Mouse (Mus musculus) hindbrain, embryonic 16.5 days (tissue): ENCODE measurements around the gene Eif5a. TPM values are rescaled to one million over a fixed set of nuclear protein-coding genes. Genes with fewer than 3 reads are reported as not detected.

ENCODE experiments used
- ATAC-seq: fragments of 200-750 bp; cut with Nextera tagmentation; 2 replicates; pipeline ENCODE4 v1.8.0; 2017; ENCODE audit warnings: moderate TSS enrichment, moderate library complexity
- H3K27ac ChIP-seq: fragments of 300-500 bp; sonication (generic); 2 replicates; pipeline ENCODE4 v1.5.1; 2014; ENCODE audit warnings: low read depth, mild to moderate bottlenecking, control low read depth, low read length, moderate library complexity
- H3K27me3 ChIP-seq: fragments of 300-500 bp; sonication (generic); replicated peaks from 2 replicates; pipeline ENCODE4 v1.6.1; 2014; ENCODE audit warnings: low read length; ENCODE audit not compliant: control insufficient read depth, insufficient read depth
- H3K36me3 ChIP-seq: fragments of 300-500 bp; sonication (generic); 2 replicates; pipeline ENCODE4 v1.6.1; 2014; ENCODE audit warnings: mild to moderate bottlenecking, low read length, moderate library complexity, mixed read lengths; ENCODE audit not compliant: control insufficient read depth, insufficient read depth
- H3K4me1 ChIP-seq: fragments of 300-500 bp; sonication (generic); 2 replicates; pipeline ENCODE4 v1.6.1; 2014; ENCODE audit warnings: low read depth, low read length; ENCODE audit not compliant: control insufficient read depth, insufficient read depth
- H3K4me2 ChIP-seq: fragments of 300-500 bp; sonication (generic); 2 replicates; pipeline ENCODE4 v1.6.1; 2014; ENCODE audit warnings: mild to moderate bottlenecking, low read length, control low read depth, moderate library complexity
- H3K4me3 ChIP-seq: fragments of 300-500 bp; sonication (generic); 2 replicates; pipeline ENCODE4 v1.5.1; 2014; ENCODE audit warnings: mild to moderate bottlenecking, low read length, control low read depth, moderate library complexity
- H3K9ac ChIP-seq: fragments of 300-500 bp; sonication (generic); 2 replicates; pipeline ENCODE4 v1.6.1; 2014; ENCODE audit warnings: low read depth, mild to moderate bottlenecking, control low read depth, low read length, moderate library complexity
- H3K9me3 ChIP-seq: fragments of 300-500 bp; sonication (generic); 2 replicates; pipeline ENCODE4 v1.6.1; 2014; ENCODE audit warnings: mild to moderate bottlenecking, low read length, moderate library complexity; ENCODE audit not compliant: control insufficient read depth
- WGBS: fragments of 180-500 bp; shearing (Covaris S2); extraction: QIAGEN DNeasy Blood & Tissue Kit; methylation state at CpG from one replicate; pipeline ENCODE4 v1.1.7; 2014; 5-methylcytosine and 5-hydroxymethylcytosine counted together
- polyA plus RNA-seq: library from polyadenylated mRNA; unstranded; fragments of >200 nt; fragmentation: Nextera tagmentation; extraction: Ambion mirVana; gene quantifications from 2 replicates; pipeline ENCODE4 v1.2.1, GENCODE M21; 2015

Gene Eif5a
- polyA plus RNA-seq, 1 experiment from 2014 or later, result 1,123 TPM

GRCm38 (mm10) chr11:69947337-69948065 is 25.7 kb upstream of the Eif5a start:
- under 1% methylated on average over 29 of the region's 29 CpGs for WGBS
- no peaks in the 10 kb centered on the region for H3K36me3 ChIP-seq
- peaks cover 8% of the 10 kb centered on the region for H3K4me1 ChIP-seq
- peak overlapping the region; percentile 50 for H3K4me3 ChIP-seq
- H3K9ac ChIP-seq, result peak overlapping the region; percentile 59
- H3K9me3 ChIP-seq, result no peaks in the 10 kb centered on the region
- H3K4me2 ChIP-seq, result peak overlapping the region; percentile 65
- peaks cover 3% of the 10 kb centered on the region for H3K27me3 ChIP-seq
- H3K27ac ChIP-seq, result 0 out of 2 replicates have a peak overlapping the region, but pooled peaks have one; percentile 34
- peak; percentile 68 for ATAC-seq

- Histone ChIP-seq H3K36me3 (no peaks in the 10 kb centered on the region), H3K4me2 (no peak overlapping the region), H3K4me3 (no peak overlapping the region), H3K9ac (no peak overlapping the region), H3K27ac (no peak overlapping the region), H3K9me3 (no peaks in the 10 kb centered on the region), H3K27me3 (peaks cover 3% of the 10 kb centered on the region), H3K4me1 (peaks cover 8% of the 10 kb centered on the region)
- 89% methylated on average over 18 of the region's 18 CpGs for WGBS
- ATAC-seq, result no peak
Measured at GRCm38 (mm10) chr11:69945997-69946891, 24.5 kb upstream of the Eif5a start.

GRCm38 (mm10) chr11:69945216-69945615 is 23.5 kb upstream of the Eif5a start:
- H3K9ac ChIP-seq, result no peak overlapping the region
- H3K27ac ChIP-seq, result no peak overlapping the region
- H3K4me2 ChIP-seq, result no peak overlapping the region
- peaks cover 8% of the 10 kb centered on the region for H3K4me1 ChIP-seq
- H3K4me3 ChIP-seq, result no peak overlapping the region
- no peaks in the 10 kb centered on the region for H3K36me3 ChIP-seq
- ATAC-seq, result no peak
- no peaks in the 10 kb centered on the region for H3K9me3 ChIP-seq
- 77% methylated on average over 13 of the region's 13 CpGs for whole genome bisulfite sequencing
- peaks cover 3% of the 10 kb centered on the region for H3K27me3 ChIP-seq

GRCm38 (mm10) chr11:69940962-69941361 is 19.2 kb upstream of the Eif5a start:
- Histone ChIP-seq H3K9me3 (no peaks in the 10 kb centered on the region), H3K4me3 (no peak overlapping the region), H3K4me1 (peaks cover 10% of the 10 kb centered on the region), H3K36me3 (no peaks in the 10 kb centered on the region), H3K4me2 (no peak overlapping the region), H3K27ac (no peak overlapping the region), H3K27me3 (peaks cover 11% of the 10 kb centered on the region), H3K9ac (no peak overlapping the region)
- ATAC-seq, result no peak
- WGBS, result 80% methylated on average over 4 of the region's 4 CpGs

- H3K27me3 ChIP-seq, result peaks cover 11% of the 10 kb centered on the region
- no peaks in the 10 kb centered on the region for H3K9me3 ChIP-seq
- H3K9ac ChIP-seq, result no peak overlapping the region
- H3K36me3 ChIP-seq, result no peaks in the 10 kb centered on the region
- 95% methylated on average over 17 of the region's 17 CpGs for WGBS
- no peak overlapping the region for H3K4me2 ChIP-seq
- no peak overlapping the region for H3K4me3 ChIP-seq
- H3K4me1 ChIP-seq, result peaks cover 15% of the 10 kb centered on the region
- no peak overlapping the region for H3K27ac ChIP-seq
- ATAC-seq, result no peak
Measured at GRCm38 (mm10) chr11:69939731-69940130, 18.0 kb upstream of the Eif5a start.

GRCm38 (mm10) chr11:69939181-69939580 is 17.4 kb upstream of the Eif5a start:
- no peak for ATAC-seq
- Histone ChIP-seq H3K4me1 (peaks cover 15% of the 10 kb centered on the region), H3K9me3 (no peaks in the 10 kb centered on the region), H3K9ac (no peak overlapping the region), H3K27ac (no peak overlapping the region), H3K4me3 (no peak overlapping the region), H3K4me2 (no peak overlapping the region), H3K36me3 (no peaks in the 10 kb centered on the region), H3K27me3 (peaks cover 11% of the 10 kb centered on the region)
- 67% methylated on average over 5 of the region's 5 CpGs for WGBS

- Histone ChIP-seq H3K4me3 (no peak overlapping the region), H3K4me1 (peaks cover 15% of the 10 kb centered on the region), H3K36me3 (no peaks in the 10 kb centered on the region), H3K27me3 (peaks cover 11% of the 10 kb centered on the region), H3K9me3 (no peaks in the 10 kb centered on the region), H3K4me2 (no peak overlapping the region), H3K9ac (no peak overlapping the region), H3K27ac (no peak overlapping the region)
- ATAC-seq, result no peak
- WGBS, result 32% methylated on average over 9 of the region's 9 CpGs
Measured at GRCm38 (mm10) chr11:69938401-69938979, 16.7 kb upstream of the Eif5a start.

GRCm38 (mm10) chr11:69937834-69938233 is 16.1 kb upstream of the Eif5a start:
- no peak for ATAC-seq
- 76% methylated on average over 5 of the region's 5 CpGs for WGBS
- H3K36me3 ChIP-seq, result no peaks in the 10 kb centered on the region
- H3K27me3 ChIP-seq, result peaks cover 11% of the 10 kb centered on the region
- H3K4me3 ChIP-seq, result no peak overlapping the region
- H3K4me1 ChIP-seq, result peaks cover 15% of the 10 kb centered on the region
- H3K27ac ChIP-seq, result no peak overlapping the region
- H3K4me2 ChIP-seq, result no peak overlapping the region
- no peaks in the 10 kb centered on the region for H3K9me3 ChIP-seq
- no peak overlapping the region for H3K9ac ChIP-seq

- Histone ChIP-seq H3K36me3 (no peaks in the 10 kb centered on the region), H3K4me3 (no peak overlapping the region), H3K27ac (no peak overlapping the region), H3K27me3 (peaks cover 11% of the 10 kb centered on the region), H3K9me3 (no peaks in the 10 kb centered on the region), H3K4me1 (peaks cover 15% of the 10 kb centered on the region), H3K9ac (no peak overlapping the region), H3K4me2 (no peak overlapping the region)
- WGBS, result 60% methylated on average over 4 of the region's 4 CpGs
- ATAC-seq, result no peak
Measured at GRCm38 (mm10) chr11:69937385-69937784, 15.6 kb upstream of the Eif5a start.
